Mouse (Mus musculus): ENCODE results near the gene Kcnma1.

DNA sequence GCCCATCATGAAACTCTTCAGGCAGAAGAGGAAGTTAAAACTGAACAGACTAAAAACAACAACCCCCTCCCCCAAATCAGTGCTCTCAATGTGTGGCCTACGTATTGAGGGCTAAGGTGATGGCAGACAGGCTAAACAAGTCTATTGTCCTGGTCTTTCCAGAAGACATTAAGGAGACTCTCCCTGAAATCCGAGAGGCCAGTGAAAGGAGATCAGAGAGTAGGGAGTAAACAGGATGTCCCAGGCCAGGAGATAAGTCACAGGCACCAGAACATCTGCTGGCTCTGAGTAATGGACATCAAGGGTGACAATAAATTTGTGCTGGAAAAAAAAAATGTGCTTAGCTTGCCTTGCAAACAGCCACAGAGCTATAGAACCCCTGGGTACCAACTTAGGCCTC is 522.9 kb downstream of the Kcnma1 start:
- TF ChIP-seq CTCF (IDR thresholded peaks at IDR 0.05; ENCODE audit: borderline replicate concordance, control insufficient read depth, extremely low read depth, insufficient read depth, low read length, poor library complexity) (no peak), POLR2A (IDR thresholded peaks at IDR 0.05; ENCODE audit: control insufficient read depth, extremely low read depth, insufficient read depth, low read length, poor library complexity) (no peak)
